Mouse (Mus musculus) hindlimb bud, embryonic 11.5 days (tissue): Measurements from ENCODE around the gene Zfp541.

Experiments
- DNase-seq: peaks from one replicate; pipeline ENCODE4 v3.0.0-alpha.2; 2012; ENCODE audit warnings: low read depth, low spot score; ENCODE audit errors: extremely low spot score

The Zfp541 gene

DNA sequence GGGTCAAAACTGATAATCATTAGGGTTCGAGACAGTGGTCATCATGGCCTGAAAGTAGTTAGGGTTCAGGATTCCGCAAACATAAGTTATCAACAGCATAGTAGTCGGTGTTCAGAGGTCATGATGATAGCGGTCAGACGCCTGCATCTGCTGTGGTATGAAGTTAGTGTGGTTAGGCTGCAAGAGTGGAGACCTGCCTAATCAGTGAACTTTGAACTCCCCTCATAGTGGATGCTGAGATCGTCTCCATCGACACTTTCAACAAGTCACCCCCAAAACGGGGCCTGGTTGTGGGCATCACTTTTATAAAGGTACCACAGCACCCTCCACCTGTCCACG is 58.6 kb downstream of the Zfp541 start:
- no peak for DNase-seq

DNA sequence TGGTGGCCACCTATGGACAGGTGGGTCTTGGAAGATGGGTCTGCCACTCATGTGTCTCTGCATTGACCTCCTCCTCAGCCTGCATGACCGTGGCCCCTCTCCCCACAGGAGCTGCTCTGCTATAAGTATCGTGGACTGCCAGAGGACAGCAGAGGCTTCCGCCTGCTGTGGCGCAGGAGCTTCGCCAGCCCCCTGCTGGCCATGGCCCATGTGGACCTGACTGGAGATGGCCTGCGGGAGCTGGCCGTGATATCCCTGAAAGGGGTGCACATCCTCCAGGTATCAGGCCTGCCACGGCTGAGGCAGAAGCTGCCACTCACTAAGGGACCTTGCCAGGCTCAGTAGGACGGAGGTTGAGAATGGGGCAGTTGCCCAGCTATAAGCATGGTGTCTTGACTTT is 64.2 kb downstream of the Zfp541 start:
- no peak for DNase-seq

DNA sequence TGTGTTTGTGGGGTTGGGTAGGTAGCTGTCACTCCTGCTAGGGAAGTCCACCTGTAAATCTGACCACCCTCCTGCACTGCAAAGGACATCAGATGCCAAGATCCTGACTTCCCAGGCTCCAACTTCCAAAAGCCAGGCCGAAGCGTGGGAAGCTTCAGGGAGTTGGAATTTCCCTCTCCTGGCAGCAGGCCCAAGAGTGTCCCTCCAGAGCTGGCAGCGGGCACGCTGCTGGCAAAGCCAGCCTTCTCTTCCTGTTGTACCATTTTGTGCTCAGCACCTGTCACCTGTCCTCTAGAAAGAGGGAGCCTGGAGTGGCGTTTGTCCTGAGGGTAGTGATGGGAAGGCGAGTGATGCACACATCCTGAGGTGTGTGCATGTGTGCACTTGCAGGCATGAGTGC is 66.7 kb downstream of the Zfp541 start:
- DNase-seq = no peak

DNA sequence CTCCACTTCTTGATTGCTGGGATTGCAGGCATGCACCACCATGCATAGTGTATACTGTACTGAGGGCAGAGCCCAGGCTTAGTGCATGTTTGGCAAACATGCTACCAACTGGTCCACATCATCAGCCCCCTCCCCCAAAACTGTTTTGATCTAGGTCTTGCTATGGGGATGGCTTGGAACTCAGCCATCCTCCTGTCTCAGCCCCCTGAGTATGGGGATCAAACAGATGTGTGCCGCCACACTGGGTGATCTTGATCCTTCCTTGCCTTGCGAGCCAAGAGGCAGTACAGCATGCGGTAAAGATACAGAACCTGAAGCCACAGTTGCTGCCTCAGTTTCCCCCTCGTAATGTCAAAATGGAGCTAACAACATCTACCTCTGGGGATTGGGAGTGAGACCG is 67.3 kb downstream of the Zfp541 start:
- no peak for DNase-seq

DNA sequence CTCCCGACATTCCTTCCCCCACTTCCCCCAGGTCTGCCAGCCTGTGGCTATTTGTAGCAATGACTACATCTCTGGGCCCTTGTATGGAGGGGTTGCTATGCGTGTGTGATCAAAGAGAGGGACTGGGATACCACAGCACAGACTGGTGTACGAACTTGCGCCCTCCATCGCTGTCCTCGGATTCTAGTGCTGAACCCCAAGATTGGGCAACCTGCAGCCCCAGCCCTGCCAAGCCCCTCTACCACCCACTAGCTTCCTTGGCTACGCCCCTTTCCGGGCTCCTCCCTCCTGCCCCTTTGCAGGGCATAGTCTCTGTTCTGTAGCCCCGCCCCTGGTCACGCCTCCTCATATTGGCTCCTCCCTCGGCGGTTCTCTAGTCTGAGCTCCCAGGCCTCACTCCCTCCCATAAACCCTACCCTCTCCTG is 67.8 kb downstream of the Zfp541 start, which contains the start of gene Slc8a2:
TSS of gene Slc8a2 (plus strand) at position 406 of the 425 bp plus-strand sequence.
- no peak for DNase-seq

DNA sequence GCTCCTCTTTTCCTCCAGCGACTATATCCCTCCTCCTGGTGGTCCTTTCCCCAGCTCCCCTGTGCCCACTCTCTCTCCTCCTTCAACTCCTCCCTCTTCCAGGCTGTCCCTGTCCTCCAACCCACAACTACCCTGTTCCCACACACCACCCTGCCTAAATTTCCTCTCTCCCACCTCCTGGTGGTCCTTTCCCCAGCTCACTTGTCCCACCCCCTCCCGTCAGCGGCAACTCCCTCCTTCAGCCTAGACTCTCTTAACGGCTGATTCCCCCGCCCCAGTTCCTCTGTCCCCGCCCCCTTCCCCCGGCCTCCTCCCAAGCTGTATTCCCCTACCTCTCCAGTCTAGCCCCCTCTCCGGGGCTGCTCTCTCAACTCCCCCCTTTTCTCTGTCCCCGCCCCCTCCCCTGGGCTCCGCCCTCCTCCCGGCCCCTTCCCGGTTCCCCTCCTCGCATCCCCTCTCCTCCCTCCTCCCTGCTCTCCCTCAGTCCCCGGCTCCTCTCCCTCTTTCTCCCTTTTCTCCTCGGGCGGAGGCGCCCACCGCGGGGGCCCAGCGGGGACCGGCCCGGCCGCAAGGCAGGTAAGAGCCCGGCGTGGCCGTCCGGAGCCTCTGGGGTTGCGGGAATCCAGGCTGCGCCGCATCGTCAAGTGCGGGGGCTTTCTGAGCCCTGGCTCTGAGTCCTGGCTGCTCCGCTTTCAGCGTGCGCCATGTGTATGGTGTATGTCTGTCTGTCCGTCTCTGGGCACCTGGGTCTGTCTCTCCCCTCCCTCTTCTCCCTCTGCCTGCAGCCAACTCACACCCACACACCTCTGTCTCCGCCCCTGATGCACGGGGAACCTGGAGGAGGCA is 68.5 kb downstream of the Zfp541 start:
- no peak for DNase-seq

DNA sequence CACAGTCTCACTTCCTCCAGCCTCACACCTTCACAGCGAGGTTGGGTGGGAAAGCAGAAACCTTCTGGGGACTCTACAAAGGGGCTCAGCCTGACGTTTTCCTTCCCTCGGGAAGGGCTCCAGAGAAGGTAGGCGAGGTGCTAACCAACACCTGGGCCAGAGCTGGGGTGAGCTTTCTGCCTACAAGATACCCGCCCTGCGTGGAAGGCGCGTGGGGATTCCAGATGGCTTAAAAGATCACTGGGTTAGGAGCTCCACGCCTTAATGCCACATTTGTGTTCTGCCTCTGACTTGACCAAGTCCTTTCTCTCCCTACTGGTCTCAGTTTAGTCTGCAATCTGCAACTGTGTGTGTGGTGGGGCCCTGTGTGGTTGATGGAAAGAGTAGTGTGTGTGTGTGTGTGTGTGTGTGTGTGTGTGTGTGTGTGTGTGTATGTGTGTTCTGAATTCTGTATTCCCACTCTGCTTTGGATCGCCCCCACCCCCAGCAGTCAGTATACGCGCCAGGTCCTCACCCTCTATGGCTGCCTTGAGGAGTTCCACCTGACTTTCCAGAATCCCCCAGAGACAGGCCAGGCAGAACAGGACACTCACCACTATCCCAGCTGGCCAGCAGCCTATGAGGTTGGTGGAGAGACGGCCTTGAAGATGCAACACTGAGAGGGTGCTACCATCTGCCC is 69.5 kb downstream of the Zfp541 start:
- no peak for DNase-seq

DNA sequence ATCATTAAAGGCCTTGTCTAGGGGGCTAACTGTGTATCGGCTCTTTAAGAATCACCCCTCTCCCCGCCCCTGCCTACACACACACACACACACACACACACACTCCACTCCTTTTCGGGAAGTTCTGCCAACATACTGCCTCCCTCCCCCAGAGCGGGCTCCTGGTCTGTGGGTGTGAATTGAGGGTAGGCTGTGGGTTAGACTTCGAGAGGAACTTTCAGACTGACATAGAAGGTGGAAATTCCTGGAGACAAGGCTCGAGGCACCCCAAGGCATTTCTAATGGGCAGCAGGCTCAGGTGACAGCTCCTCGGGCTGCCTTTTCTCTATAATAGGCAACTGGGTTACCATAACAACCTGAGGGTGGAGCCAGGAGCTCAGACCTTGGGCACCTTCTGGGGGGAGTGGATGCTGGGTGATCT is 70.6 kb downstream of the Zfp541 start:
- DNase-seq = no peak

DNA sequence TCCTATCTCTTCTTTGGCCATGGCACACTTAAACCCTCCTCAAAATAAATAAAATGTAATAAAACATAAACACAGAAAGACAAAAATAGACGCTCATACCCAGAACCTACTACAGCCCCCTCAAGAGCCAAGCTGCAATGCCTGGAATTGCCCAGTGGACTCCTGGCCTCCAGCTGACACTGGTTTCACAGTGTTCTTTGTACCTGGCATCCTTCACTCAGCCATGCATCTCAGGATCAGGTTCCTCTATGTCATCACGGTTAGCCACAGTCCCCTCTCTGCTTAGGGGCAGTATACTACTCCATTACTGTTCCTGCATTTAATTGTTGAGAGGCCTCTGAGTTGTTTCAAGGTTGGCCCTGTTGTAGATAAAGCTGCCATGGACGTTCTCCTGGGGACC is 71.3 kb downstream of the Zfp541 start:
- no peak for DNase-seq

DNA sequence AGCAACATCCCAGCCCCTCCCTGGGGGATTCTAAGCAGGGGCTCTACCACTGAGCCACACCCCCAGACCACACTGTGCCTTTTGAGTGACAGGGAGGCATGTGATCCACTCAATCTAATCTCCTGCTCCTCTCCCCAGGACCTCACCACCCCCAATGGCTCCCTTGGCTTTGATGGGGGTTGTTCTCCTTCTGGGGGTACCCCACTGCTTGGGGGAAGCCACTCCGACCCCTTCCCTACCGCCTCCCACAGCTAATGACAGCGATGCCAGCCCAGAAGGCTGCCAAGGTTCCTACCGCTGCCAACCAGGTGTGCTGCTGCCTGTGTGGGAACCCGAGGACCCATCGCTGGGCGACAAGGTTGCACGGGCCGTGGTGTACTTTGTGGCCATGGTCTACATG is 72.1 kb downstream of the Zfp541 start:
- no peak for DNase-seq

DNA sequence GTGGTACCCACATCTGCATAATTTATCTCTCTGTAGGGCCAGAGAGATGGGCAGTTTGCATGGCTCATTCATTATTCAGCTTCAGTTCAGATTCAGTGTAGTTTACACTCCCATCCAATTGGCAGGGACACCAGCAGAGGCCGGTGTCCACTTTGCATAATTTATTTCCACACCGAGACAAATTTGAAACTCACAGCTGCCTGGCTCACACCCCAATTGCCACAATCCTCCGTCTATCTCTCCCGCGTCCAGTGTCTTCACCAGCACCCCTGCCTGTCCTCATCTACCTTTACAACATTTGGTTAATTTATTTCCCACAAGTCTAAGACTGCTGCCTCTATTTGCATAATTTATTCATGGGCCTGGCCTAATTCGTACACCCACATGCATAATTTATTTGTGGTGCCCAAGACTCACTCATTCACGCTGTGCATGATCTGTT is 73.4 kb downstream of the Zfp541 start:
- DNase-seq = no peak
